Mouse (Mus musculus): ENCODE data around the gene Magix.
A peak's percentile ranks its signal among the peaks of the same experiment; 100 is the strongest.

Gene Magix

DNA sequence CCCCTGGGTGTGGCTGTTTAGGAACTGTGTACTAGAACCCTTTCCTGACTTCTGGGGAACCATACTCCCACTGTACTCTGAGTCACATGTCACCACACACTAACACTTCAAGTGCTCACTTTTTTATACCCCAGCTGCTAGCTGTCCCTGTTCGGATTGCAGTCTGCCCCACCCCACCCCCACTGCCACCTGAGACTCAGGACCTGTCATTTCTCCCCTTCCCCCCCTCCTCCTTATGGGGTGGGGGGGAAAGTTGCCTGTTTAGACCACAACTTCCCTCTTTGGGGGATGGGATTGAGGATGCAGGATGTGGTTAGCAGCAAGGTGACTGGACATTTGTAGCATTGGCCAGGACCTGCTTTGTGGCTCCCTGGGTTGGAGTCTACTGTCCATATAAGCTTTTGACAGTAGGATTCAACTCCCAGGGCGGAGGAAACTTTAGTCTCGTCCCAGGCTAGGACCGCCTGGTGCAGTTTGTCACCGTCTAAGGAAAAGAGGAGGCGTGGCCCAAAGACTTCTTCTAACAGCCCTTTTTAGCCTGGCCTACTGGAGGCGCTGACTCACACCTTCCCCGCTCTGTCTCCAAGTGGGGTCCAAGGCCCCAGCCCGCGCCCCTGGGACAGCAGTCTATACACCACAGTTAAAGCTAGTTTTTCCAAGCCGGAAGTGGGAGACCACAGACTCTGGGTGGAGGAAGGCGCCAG is 7.3 kb downstream of the Magix start:
- no peak for DNase-seq

DNA sequence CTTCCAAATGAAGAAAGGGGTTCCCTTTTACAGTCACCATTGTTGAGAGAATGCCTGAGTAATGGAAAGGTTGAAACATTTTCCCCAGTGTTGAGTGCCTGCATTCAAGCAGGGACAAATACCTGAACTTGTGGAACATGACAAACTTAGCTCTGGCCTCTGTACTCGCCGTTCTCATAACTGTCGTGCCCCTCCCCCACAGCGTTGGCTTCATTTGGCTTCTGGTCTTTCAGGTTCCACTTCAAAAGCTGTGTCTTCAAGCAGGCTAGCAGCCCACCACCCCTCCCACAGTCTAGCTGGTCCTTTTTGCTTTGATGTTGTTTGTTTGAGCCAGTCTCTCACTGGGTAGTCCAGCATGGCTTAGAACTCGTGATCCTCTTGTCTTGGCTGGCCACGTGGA is 8.3 kb downstream of the Magix start:
- no peak for DNase-seq

DNA sequence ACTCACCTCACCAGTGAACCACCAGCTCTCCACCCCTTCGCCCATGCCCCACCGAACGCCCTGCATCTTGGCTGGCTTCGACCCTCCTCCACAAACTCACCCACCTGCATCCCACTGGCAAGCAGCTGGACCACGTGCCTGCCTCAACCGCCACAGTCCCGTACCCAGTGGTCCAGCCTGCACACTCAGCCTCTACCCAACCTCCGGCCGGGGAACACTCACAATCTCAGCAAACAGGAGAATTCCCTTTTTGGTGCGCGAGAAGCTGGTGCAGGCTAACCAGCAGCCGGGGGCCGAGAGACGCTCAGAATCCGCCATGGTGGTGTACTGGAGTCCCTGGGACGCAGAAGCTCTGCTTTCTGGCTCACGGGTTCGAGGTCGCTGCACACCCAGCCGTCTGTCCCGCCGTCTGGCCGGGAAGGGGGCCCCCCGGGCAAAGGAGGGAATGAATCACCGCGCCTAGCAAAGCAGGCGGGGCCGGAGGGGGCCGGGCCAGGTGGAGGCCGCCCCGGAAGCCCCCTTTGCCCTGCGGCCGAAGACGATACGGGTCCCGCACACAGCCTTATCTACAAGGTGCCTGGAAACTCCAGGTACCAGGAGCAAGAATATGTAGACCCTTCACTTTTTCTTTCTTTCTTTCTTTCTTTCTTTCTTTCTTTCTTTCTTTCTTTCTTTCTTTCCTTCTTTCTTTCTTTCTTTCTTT is 10.0 kb downstream of the Magix start, which contains the start of gene Plp2:
TSS of gene Plp2 (minus strand) at position 470 of the 703 bp plus-strand sequence.
- no peak for DNase-seq

GRCm38 (mm10) chrX:7670390-7670881 is 10.6 kb downstream of the Magix start:
- DNase-seq = peak in 1 of 2 experiments; percentile 37

- DNase-seq = no peak
These were observed 15.1 kb downstream of the Magix start for GRCm38 (mm10) chrX:7665739-7666502.

DNA sequence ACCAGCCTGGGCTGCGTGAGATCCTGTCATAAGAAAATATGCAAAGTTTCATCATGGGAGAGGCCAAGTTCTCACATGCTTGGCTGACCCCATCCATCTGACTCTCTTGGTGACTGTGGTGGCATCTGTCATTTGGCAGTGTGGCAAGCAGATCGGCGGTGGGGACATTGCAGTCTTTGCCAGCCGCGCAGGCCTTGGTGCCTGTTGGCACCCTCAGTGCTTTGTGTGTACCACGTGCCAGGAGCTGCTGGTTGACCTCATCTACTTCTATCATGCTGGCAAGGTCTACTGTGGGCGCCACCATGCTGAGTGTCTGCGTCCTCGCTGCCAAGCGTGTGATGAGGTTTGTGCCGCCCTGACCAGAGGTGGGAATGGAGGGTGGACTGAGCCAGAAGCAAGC is 16.3 kb downstream of the Magix start:
- peak; percentile 58 to 76 for DNase-seq

DNA sequence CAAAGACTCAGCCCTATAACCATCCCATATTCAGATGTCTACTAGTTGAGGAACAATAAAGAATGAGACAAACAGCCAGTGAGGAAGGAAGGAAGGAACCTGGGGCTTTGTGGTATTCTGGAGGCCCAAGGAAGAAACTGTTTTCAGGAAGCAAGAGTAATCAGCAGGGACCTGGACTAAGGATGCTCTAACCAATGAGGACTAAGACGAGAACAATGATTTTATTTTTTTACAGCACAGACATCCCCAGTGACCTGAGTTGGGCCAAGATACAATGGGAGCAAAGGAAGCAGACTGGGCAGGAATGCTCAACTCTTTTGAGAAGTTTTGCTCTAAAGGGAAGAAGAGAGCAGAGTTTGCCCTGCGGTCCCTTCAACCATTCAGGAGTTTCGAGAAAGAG is 18.1 kb downstream of the Magix start:
- no peak for DNase-seq

GRCm38 (mm10) chrX:7661086-7661485 is 20.0 kb downstream of the Magix start:
- DNase-seq = no peak

GRCm38 (mm10) chrX:7658785-7659589 is 22.1 kb downstream of the Magix start:
- no peak for DNase-seq

- no peak for DNase-seq
These were observed 22.8 kb downstream of the Magix start for GRCm38 (mm10) chrX:7658031-7658784.

DNA sequence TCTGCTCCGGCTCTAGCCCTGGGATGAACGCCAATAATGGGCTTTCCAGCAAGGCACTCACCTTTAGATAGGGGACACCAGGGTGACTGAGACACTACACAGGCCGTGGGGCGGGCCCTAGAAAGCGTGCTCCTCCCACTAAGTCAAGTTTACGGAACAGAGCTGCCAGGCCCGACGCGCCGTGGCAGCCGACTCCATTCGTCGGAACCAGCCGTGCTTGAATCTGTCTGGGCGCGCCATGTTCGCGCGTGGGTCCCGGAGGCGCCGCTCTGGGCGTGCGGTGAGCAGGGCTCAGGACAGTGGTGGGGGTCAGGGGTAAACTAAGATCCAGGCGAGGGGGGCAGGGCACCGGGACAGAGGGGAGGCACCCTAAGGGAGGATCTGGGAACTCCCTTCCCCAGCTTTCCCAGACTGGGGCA is 23.8 kb downstream of the Magix start, which contains the start of gene Prickle3:
TSS of gene Prickle3 (plus strand) at position 40 of the 419 bp plus-strand sequence.
- DNase-seq = no peak

- peak; percentile 54 to 63 for DNase-seq
These were observed 32.3 kb downstream of the Magix start for GRCm38 (mm10) chrX:7648671-7649304.

DNA sequence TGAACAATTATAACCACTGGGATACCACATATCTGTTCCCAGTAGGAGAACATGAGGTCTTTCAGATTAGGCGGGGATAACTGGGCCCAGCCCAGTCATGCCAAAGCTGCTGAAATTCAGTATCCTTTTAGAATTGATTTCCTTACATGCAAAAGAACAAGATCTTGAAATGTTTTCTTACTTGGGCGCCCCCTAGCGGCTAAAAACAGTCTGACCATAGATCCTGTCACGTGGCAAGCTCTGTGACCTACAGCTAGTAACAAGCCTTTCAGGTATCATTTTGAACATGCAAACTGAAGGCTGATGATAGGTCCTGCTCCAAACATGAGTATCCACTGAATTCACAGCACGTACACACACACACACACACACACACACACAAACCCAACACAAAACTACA is 35.7 kb downstream of the Magix start:
- peak; percentile 77 to 82 for DNase-seq

DNA sequence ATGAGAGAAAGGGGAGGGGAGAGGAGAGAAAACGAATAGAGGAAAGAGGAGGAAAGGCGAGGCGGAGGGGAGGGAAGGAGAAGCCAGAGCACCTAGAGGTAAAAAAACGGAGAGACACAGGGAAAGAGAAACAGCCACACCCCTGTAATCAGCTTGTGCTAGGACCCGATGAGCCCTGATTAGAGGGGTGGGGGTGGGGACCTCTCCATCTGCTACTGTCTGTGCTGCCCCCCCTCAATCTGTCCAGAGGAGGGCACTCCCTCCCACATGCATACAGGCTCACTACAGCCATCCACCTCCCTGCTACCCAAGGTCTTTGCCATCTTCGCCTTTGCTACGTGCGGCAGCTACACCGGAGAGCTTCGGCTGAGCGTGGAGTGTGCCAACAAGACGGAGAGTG is 40.3 kb downstream of the Magix start:
- DNase-seq = peak; percentile 23 to 34

DNA sequence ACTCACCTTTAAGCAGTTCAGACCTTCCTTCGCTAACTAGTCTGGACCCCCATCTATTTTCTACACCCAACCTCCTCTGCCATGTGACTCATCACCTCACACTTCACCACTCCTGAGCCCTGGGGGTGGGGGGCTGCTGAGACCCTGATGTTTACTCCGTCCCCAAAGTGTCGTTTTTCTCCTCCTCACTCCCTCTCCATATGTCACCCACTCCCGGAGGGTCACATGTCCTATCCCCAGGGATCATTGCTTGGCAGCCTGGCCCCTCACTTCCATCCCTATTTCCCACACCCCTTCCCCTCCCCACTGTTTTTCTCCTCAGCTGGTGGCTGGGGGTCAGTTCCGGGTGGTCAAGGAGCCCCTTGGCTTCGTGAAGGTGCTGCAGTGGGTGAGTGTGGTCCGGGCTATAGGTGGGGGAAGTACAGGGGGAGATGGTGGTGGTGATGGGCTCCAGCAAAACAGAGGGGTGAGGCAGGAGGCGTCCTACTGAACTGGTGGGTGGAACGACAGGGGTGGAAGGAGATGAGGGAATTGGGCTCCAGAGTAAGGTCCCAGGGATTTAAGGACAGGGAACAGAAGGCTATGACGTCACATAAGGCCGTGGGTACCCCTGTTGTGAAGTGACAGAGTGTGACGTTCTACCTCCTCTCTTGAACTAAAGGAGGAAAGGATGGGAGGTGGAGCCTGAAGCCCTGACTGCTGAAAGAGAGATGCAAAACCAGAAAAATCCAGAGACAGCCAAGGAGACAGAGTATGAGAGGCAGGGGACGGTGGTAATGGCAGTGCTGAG is 41.3 kb downstream of the Magix start:
- DNase-seq = peak; percentile 38 to 43

DNA sequence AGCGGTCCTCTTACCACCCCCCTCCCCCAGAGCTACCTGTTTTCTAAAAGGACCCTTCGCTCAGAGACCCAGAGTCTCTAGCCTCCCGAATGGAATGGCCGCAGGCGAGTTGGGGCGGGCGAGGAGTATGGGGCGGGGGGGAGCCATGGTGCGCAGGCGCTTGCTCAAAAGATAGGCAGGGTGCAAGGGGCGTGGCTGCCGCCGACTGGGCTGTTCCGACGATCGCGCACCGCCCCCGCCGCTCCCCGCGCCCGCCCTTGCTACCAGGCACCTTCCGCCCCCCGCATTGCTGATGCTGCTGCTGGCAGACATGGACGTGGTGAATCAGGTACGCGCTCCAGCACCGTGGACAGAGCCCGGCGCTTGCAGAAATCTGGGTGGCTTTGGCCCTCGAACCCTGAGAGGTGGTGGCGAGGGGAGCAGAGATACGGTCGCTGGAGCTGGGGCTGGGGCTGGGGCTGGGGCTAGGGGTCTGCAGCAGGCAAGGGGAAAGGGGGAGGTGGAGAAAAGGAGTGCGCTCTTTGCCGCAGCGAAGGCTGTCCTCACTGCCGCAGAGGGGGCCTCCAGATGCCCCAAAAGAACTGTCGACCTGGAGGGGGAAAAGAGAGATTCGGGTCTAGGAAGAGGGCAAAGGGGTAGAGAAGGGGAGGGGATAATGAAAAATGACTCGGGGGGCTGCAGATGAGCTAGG is 42.5 kb downstream of the Magix start, which contains the start of gene Syp:
TSS of gene Syp (plus strand) at position 71 of the 691 bp plus-strand sequence.
- DNase-seq = peak; percentile 90 to 94

GRCm38 (mm10) chrX:7635101-7635500 is 46.0 kb downstream of the Magix start:
- DNase-seq = no peak

GRCm38 (mm10) chrX:7632560-7632959 is 48.5 kb downstream of the Magix start:
- no peak for DNase-seq

Measured in cerebellum, adult 18-20 months (tissue).